Mouse (Mus musculus) right cerebral cortex, adult 2 months (tissue): ENCODE measurements around the gene Krtap19-9b.

ENCODE experiments used
- DNase-seq, 2 experiments: peaks; one replicate each; pipeline ENCODE4 v3.0.0; 2021 to 2022; ENCODE audit warnings: low spot score in 2 of 2

Gene Krtap19-9b

DNA sequence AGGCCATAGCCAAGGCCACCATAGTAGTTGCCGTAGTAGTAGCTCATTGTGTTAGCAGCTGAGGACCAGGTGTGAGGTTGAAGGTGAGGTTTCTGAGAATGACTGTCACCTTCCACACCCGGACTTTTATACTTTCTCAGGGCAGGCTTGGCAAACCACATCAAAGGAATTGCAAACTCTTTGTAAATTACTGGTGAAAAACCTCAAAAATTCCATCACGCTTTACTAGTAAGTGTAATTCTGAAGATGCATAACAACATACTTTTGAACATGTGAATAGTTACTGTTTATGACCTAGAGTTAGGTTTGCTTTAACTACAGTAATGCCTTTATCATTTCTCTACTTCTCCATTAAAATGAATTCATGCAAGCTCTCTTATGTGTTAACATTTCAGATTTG lies at the start of gene Krtap19-9b:
Gene Krtap19-9b, minus strand, starts transcription at position 101 of the 400 bp plus-strand sequence.
- DNase-seq = no peak

GRCm38 (mm10) chr16:88962773-88963172 lies 30.7 kb upstream of the Krtap19-9b start, which contains the start of gene Krtap16-3:
Krtap16-3 (minus strand) TSS chr16:88962873.
- no peak for DNase-seq

DNA sequence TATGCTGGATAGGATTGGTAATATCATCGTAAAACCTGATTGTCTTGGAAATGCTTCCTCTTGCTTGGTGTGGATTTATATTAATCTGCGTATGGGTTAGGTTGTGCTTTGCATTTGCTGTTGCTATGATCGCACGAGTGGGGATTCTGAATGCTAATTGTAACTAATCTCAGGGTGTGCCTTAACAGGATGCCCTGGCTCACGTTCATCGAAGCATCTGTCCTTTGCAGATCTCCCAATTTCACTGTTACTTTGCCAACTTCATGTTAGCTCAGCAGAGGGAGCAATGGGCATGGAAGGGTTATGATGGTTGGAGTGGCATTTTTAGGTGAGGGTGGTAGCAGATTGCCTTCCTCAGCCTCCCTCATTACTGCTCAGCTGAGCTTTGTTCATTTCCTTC lies 9.0 kb upstream of the Krtap19-9b start:
- no peak for DNase-seq

- DNase-seq = no peak
These were observed 6.2 kb upstream of the Krtap19-9b start for GRCm38 (mm10) chr16:88938252-88938651.

- DNase-seq = no peak
These were observed 35.7 kb downstream of the Krtap19-9b start, which contains the start of gene Krtap19-5 for GRCm38 (mm10) chr16:88896357-88896756. Krtap19-5 (minus strand) TSS chr16:88896457.

DNA sequence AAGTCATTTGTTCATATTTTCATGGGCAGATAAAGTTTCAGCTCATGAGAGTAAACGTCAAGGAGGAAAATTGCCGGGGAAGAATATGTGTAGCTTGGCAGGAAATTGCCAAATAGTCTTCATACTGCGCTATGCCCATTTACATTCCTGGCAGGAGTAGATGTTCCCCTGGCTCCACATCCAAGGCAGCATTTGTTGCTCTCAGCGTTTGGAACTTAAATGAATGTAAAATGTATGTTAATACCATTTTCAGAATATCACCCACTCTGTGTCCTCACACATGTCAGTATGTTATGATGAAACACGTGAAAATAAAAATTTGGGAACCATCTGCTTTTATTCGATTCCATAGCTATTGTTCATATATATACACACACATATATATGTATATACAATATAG lies 45.2 kb downstream of the Krtap19-9b start:
- DNase-seq = no peak

DNA sequence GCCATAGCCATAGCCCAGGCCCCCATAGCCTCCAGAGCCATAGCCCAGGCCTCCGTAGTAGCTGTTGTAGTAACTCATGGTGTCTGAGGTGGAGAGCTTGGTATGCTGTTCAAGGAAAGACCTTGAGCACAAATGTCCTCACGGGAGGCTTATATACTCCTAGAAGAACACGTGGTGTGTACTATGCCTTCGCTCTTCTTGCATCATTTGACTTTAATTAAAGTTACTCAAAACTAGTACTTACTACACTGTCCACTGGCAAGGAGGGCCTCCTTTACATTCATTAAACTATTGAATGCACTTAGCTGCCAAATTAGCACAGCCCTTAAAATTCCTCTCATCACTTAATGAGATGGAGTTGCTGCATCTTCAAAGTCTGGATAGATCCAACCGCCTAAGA lies 47.1 kb downstream of the Krtap19-9b start, which contains the start of gene Krtap19-4:
Gene Krtap19-4, minus strand, starts transcription at position 101 of the 400 bp plus-strand sequence.
- DNase-seq = no peak
